Mouse (Mus musculus): ENCODE measurements around the gene Srbd1. TPM values are rescaled to one million over a fixed set of nuclear protein-coding genes. Genes with fewer than 3 reads are reported as not detected.

The Srbd1 gene
- total RNA-seq, 2 experiments from 2014 or later, result 19.3 to 23.2 TPM

Other genes starting within 250 kb of the Srbd1 start
- gene Prkce, start 22.6 kb upstream of the Srbd1 start, total RNA-seq (2021), result 10 to 100 TPM; 25.2 to 27.4 TPM

Data from adrenal gland, postnatal 4 days (tissue).